Mouse (Mus musculus) monocyte, adult 59 days (primary cell): ENCODE results near the gene Samd15. TPM values are rescaled to one million over a fixed set of nuclear protein-coding genes. Genes with fewer than 3 reads are reported as not detected.

Experiments used
- total RNA-seq, 2 experiments: library from RNA; stranded (reverse); gene quantifications; one replicate each; pipeline ENCODE4 v1.2.4; 2023

Samd15 gene
- total RNA-seq, result not detected

DNA sequence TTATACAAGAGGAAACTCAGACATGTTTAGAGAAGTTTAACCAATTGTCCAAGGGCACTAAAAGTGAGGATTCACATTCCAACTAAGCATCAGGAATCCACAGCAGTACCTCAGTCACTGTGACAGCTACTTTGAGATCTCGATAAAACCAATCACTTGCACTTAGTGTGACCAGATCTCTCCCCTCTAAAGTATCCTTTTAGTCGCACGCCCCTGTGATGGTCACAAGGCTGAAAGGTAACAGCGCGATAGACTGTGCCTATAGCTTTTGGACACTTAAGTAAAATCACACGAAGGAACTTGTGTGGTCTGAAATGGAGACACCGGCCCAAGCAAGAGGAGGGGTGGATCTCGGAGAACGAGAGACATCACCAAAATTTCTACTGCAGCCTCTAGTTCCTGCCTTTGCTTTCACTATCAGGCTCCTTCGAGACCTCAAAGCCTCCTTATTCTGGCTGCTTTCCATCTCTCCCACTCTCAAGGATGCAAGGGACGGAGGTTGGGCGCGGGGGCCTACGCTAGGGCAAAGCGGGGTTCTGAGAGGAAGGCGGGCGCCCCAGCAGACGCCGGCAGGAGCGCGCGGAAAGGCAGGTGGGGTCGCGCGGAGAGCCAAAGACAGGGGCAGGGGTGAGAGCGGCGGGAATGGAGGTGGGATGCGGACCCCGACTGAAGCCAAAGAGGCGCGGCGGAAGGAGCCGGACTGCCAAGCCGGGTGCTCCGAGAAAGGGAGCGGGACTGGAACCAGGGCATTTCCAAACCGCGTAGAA lies at the start of gene Samd15:
Gene Samd15, plus strand, starts transcription at position 518 of the 767 bp plus-strand sequence.

DNA sequence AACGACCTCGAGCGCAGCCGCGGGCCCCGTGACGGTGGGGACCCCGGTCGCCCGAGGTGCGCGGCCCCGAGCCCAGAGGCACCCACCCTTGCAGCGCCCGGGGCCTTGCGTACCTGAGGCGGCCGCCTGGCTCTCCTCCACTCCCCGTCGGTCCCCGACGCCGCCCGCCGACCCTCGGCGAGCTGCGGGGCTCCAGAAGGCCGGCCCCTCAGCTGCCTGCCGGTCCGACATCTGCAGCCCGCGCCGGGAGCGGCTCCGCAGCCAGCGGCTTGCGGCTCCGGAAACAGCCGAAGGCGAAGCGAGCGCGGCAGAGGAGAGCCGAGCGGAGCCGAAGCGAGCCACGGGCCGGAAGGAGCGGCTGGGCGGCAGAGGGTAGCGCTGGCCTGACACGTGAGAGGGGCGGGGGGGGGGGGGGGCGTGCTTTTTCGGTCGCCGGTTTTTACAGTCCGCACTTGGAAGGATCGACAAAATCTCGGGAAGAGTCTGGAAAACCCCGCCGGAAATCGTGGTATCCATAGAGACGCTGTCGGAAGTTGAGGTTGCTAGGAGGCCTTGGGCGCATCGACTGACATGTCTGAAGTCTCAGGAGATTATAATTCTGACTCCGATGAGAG lies 557 bp downstream of the Samd15 start, which contains the start of gene Tmed8:
Gene Tmed8, minus strand, starts transcription at position 482 of the 614 bp plus-strand sequence.

DNA sequence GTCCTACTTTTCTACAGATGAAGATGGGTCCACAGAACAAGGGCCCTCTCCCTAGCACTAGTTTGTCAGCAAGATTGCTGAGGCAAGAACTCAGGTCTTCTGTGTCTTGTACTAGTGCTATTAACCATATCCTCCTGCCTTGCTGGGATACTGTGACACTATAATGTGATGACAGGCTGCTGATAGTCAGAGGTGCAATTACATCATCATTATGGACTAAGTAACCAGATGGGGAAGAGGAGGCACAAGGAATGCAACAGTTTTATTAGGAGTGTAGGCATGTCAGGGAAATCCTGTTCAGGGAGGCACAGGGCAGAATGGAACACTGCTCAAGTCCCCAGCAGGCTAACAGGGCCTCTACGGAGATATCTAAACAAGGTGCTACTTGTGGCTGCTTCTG lies 39.1 kb downstream of the Samd15 start, which contains the start of gene Noxred1:
Gene Noxred1, minus strand, starts transcription at position 101 of the 400 bp plus-strand sequence.

Other genes starting within 250 kb of the Samd15 start
- gene Zdhhc22, start 209.3 kb upstream of the Samd15 start, total RNA-seq, result not detected
- not detected for gene Tmem63c, start 178.4 kb upstream of the Samd15 start, total RNA-seq
- gene Ngb, start 97.2 kb upstream of the Samd15 start, total RNA-seq, result under 1 TPM in 1 of 2 experiments, not detected in 1; 0.79 TPM
- gene Gstz1, start 52.6 kb upstream of the Samd15 start, total RNA-seq, result 1 to 10 TPM; 7.6 to 8.5 TPM
- gene Pomt2, start 51.8 kb upstream of the Samd15 start, total RNA-seq, result 1 to 10 TPM; 5.0 to 5.6 TPM
- 1 to 10 TPM; 7.0 to 7.2 TPM for gene Tmed8, start 731 bp downstream of the Samd15 start, total RNA-seq
- under 1 TPM; 0.50 to 0.61 TPM for gene Noxred1, start 39.0 kb downstream of the Samd15 start, total RNA-seq
- gene Vipas39, start 66.5 kb downstream of the Samd15 start, total RNA-seq, result 10 to 100 TPM; 24.7 to 25.7 TPM
- 10 to 100 TPM; 82.8 to 93.1 TPM for gene Ahsa1, start 66.8 kb downstream of the Samd15 start, total RNA-seq
- gene Ism2, start 100.0 kb downstream of the Samd15 start, total RNA-seq, result not detected
- gene Sptlc2, start 188.6 kb downstream of the Samd15 start, total RNA-seq, result 100 to 1,000 TPM; 131 to 147 TPM
- gene Slirp, start 244.2 kb downstream of the Samd15 start, total RNA-seq, result 10 to 100 TPM; 41.1 to 49.8 TPM
- gene Alkbh1, start 244.3 kb downstream of the Samd15 start, total RNA-seq, result 10 to 100 TPM; 32.7 to 32.8 TPM